Mouse (Mus musculus) limb, embryonic 14.5 days (tissue): ENCODE measurements at regions not wholly inside any gene's neighbourhood (a gene's known extent, or its start where the extent isn't known, plus 50 kb on each side); places are given as distances from the start of the nearest gene placed in this dataset.

Experiments
- ATAC-seq: fragments of 200-750 bp; cut with Nextera tagmentation; 2 replicates; pipeline ENCODE4 v1.8.0; 2017; ENCODE audit warnings: low read depth, moderate number of reproducible peaks, moderate TSS enrichment; ENCODE audit not compliant: low FRiP score
- DNase-seq: peaks from one replicate; pipeline ENCODE4 v3.0.0-alpha.2; 2015; ENCODE audit warnings: low spot score
- H3K27ac ChIP-seq: fragments of 300-500 bp; sonication (generic); replicated peaks from 2 replicates; pipeline ENCODE4 v1.5.1; 2014; ENCODE audit warnings: low read depth, mild to moderate bottlenecking, low read length, moderate library complexity, mixed read lengths
- H3K27me3 ChIP-seq: fragments of 300-500 bp; sonication (generic); 2 replicates; pipeline ENCODE4 v1.6.1; 2014; ENCODE audit warnings: low read length, mixed read lengths; ENCODE audit not compliant: control insufficient read depth, insufficient read depth
- H3K36me3 ChIP-seq: fragments of 300-500 bp; sonication (generic); 2 replicates; pipeline ENCODE4 v1.6.1; 2014; ENCODE audit warnings: mild to moderate bottlenecking, low read length, moderate library complexity, mixed read lengths; ENCODE audit not compliant: control insufficient read depth, insufficient read depth
- H3K4me1 ChIP-seq: fragments of 300-500 bp; sonication (generic); 2 replicates; pipeline ENCODE4 v1.6.1; 2014; ENCODE audit warnings: antibody characterized with exemption, low read length, mixed read lengths; ENCODE audit not compliant: control insufficient read depth, insufficient read depth
- H3K4me2 ChIP-seq: fragments of 300-500 bp; sonication (generic); replicated peaks from 2 replicates; pipeline ENCODE4 v1.6.1; 2014; ENCODE audit warnings: low read depth, mild to moderate bottlenecking, low read length, moderate library complexity; ENCODE audit not compliant: severe bottlenecking
- H3K4me3 ChIP-seq: fragments of 300-500 bp; sonication (generic); replicated peaks from 2 replicates; pipeline ENCODE4 v1.5.1; 2014; ENCODE audit warnings: low read length
- H3K9ac ChIP-seq: fragments of 300-500 bp; sonication (generic); 2 replicates; pipeline ENCODE4 v1.6.1; 2014; ENCODE audit warnings: mild to moderate bottlenecking, low read depth, low read length, moderate library complexity; ENCODE audit not compliant: severe bottlenecking
- H3K9me3 ChIP-seq: fragments of 300-500 bp; sonication (generic); 2 replicates; pipeline ENCODE4 v1.6.1; 2016; ENCODE audit warnings: low read length; ENCODE audit not compliant: control insufficient read depth
- POLR2A ChIP-seq: fragments of 200-500 bp; IDR thresholded peaks from 2 replicates; pipeline ENCODE4 v1.8.0; 2012; ENCODE audit warnings: inconsistent platforms, mild to moderate bottlenecking, moderate library complexity, borderline replicate concordance; ENCODE audit not compliant: insufficient read depth, insufficient read length; ENCODE audit errors: extremely low read depth
- WGBS: fragments of 180-500 bp; shearing (Covaris S2); extraction: QIAGEN DNeasy Blood & Tissue Kit; methylation state at CpG from one replicate; pipeline ENCODE4 v1.1.7; 2014; 5-methylcytosine and 5-hydroxymethylcytosine counted together

DNA sequence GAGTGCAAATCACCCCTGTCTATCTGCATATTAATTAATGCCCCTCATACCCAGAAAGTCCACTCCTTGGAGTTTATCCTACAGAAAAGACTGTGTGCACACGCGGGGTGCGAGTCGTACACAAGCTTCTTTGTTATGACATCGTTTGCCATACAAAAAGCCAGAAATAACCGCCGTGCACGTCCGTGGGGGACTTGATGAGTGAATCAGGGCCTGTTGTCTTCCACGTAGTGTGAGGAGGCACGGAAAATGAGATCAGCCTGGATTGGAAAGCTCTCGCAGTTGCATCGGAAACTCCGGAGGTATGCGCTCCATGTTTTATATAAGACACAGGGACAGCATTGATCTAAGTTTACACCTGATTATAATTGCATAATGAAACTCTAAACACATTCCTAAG lies 120.3 kb downstream of the Etnk1 start:
- no peaks in the 10 kb centered on the region for H3K4me1 ChIP-seq
- H3K27me3 ChIP-seq: no peaks in the 10 kb centered on the region
- WGBS: 74% methylated on average over 15 of the region's 15 CpGs
- no peak overlapping the region for H3K27ac ChIP-seq
- no peaks in the 10 kb centered on the region for H3K36me3 ChIP-seq
- no peak for ATAC-seq
- H3K9me3 ChIP-seq: no peaks in the 10 kb centered on the region
- H3K4me2 ChIP-seq: no peak overlapping the region
- TF ChIP-seq POLR2A: no peak
- DNase-seq: no peak
- H3K9ac ChIP-seq: no peak overlapping the region
- no peak overlapping the region for H3K4me3 ChIP-seq

DNA sequence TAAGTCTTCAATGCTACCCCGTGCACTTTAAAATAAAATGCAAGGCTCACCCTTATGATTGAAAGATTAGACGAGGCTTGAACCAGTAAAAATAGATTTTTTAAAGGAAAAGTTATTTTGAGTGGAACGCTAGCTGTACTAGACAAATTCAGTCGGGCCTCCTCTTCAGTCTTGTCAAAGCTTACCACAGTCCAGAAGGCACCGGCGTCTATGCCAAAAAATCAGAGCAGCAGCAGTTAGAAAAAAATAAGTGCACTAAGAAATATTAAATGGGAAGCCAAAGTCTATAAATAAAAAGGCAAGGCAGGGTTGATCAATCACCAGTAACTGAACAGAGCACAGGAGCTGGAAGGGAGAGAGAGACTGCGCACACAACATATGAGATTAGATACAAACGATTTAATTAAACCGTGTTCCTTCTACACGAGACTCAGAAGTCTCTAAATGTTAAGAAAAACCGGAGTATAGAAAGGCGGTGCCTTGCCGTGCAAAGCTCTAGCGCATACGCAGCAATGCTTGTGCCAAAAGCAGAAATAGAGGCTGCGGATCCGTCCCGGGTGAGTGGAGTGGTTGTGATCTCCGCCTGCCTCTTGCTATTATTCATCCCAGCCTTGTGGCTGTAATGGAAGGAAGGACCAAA lies 121.6 kb downstream of the Etnk1 start:
- H3K36me3 ChIP-seq: no peaks in the 10 kb centered on the region
- DNase-seq: no peak
- no peaks in the 10 kb centered on the region for H3K4me1 ChIP-seq
- 83% methylated on average over 19 of the region's 19 CpGs for WGBS
- no peaks in the 10 kb centered on the region for H3K27me3 ChIP-seq
- H3K4me3 ChIP-seq: no peak overlapping the region
- H3K27ac ChIP-seq: no peak overlapping the region
- TF ChIP-seq POLR2A: no peak
- H3K9me3 ChIP-seq: no peaks in the 10 kb centered on the region
- H3K4me2 ChIP-seq: no peak overlapping the region
- H3K9ac ChIP-seq: no peak overlapping the region
- no peak for ATAC-seq

DNA sequence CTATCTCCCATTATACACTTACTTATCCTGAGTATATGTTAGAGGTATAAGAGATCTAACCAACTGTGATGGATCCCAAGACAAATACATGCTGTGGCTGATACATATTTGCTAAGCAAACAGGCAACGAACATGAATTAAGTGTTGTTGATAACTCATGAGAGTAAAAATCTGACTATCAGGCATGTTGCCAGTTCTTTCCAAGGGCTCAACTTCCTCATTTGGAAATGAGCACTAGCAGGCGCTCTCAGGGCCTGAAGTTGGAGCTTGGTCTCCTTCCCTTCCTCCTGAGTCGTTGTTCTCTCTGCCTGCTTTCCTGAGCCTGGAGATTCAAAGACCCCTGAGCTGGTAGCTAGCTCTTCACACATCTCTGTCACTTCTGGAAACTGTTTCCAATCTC lies 126.6 kb downstream of the Etnk1 start:
- ATAC-seq (no peak), DNase-seq (no peak)
- H3K4me2 ChIP-seq: no peak overlapping the region
- no peaks in the 10 kb centered on the region for H3K36me3 ChIP-seq
- H3K4me1 ChIP-seq: no peaks in the 10 kb centered on the region
- no peaks in the 10 kb centered on the region for H3K9me3 ChIP-seq
- 82% methylated on average over 3 of the region's 3 CpGs for WGBS
- no peak overlapping the region for H3K27ac ChIP-seq
- no peak for TF ChIP-seq POLR2A
- H3K4me3 ChIP-seq: no peak overlapping the region
- no peaks in the 10 kb centered on the region for H3K27me3 ChIP-seq
- H3K9ac ChIP-seq: no peak overlapping the region

DNA sequence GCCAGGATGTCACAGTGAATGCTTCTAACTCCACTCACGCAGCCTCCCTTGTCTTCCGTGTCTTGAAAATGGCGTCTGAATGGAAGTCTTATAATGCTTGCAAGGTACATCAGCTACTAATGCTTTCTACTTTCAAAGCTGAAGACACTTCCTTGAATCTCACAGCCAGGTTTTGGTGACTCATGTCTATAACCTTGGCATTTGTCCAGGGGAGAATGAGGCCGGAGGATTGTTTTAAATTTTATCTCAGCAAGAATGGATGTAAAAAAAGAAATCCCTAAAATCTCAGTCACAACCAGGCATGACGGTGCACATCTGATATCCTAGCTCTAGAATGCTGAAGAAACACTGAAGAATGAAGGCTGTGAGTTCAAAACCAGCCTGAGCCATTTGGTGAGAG lies 131.4 kb downstream of the Etnk1 start:
- Histone ChIP-seq H3K4me2 (no peak overlapping the region), H3K4me3 (no peak overlapping the region), H3K9ac (no peak overlapping the region), H3K9me3 (no peaks in the 10 kb centered on the region), H3K27ac (no peak overlapping the region), H3K36me3 (no peaks in the 10 kb centered on the region), H3K4me1 (no peaks in the 10 kb centered on the region), H3K27me3 (no peaks in the 10 kb centered on the region)
- DNase-seq: no peak
- WGBS: 83% methylated on average over 5 of the region's 5 CpGs
- TF ChIP-seq POLR2A: no peak
- no peak for ATAC-seq

DNA sequence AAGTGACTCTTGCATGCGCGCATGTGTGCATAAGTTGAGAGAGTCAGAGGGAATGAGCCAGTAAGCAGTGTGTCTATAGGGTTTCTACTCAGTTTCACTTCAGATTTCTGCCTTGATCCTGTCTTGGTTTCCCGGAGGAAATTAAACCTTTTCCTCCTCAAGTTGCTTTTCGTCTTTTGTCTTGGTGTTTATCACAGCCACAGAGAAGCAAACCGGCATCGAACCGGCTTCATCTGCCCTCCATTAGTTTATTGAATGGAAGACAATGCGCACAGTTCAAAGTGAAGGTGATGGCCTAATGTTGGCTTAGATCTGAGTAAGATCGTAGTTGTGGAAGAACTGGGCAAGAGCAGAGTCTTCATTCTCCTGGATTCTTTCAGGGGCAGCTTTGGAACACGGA lies 134.4 kb downstream of the Etnk1 start:
- no peak for TF ChIP-seq POLR2A
- Histone ChIP-seq H3K4me2 (no peak overlapping the region), H3K9me3 (no peaks in the 10 kb centered on the region), H3K4me3 (no peak overlapping the region), H3K27me3 (no peaks in the 10 kb centered on the region), H3K27ac (no peak overlapping the region), H3K4me1 (no peaks in the 10 kb centered on the region), H3K36me3 (no peaks in the 10 kb centered on the region), H3K9ac (no peak overlapping the region)
- DNase-seq: no peak
- ATAC-seq: no peak
- 94% methylated on average over 10 of the region's 10 CpGs for WGBS

DNA sequence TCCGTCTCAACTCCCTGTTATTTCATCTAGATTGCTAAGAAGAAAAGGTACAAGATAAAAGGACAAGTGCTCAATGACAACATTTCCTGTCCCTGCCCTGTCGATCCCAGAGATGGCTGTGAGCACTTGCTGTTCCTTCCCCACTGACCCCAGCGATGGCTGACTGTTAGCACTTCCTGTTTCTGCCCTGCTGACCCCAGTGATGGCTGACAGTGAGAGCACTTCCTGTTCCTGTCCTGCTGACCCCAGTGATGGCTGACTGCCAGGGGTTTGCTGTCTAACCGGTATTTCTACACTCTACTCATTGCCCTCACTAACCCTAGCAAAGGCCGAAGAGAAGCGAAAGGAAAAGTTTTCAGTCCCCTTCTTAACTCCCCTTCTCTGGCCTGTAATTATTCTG lies 140.3 kb downstream of the Etnk1 start:
- Histone ChIP-seq H3K4me3 (no peak overlapping the region), H3K27me3 (no peaks in the 10 kb centered on the region), H3K4me1 (no peaks in the 10 kb centered on the region), H3K9me3 (no peaks in the 10 kb centered on the region), H3K36me3 (no peaks in the 10 kb centered on the region), H3K9ac (no peak overlapping the region), H3K4me2 (no peak overlapping the region), H3K27ac (no peak overlapping the region)
- WGBS: 69% methylated on average over 6 of the region's 6 CpGs
- ATAC-seq (no peak), DNase-seq (no peak)
- TF ChIP-seq POLR2A: no peak
